Mouse (Mus musculus) olfactory bulb, adult 2 months (tissue): ENCODE data around the gene Trpm3.

ENCODE experiments used
- CTCF ChIP-seq: fragments of 200-500 bp; IDR thresholded peaks from 2 replicates; pipeline ENCODE4 v1.5.1; 2012; ENCODE audit warnings: low read depth, mild to moderate bottlenecking, low read length, moderate library complexity; ENCODE audit not compliant: insufficient read depth
- POLR2A ChIP-seq: fragments of 200-500 bp; IDR thresholded peaks from 2 replicates; pipeline ENCODE4 v1.6.1; 2012; ENCODE audit warnings: mild to moderate bottlenecking, low read depth, low read length, moderate library complexity; ENCODE audit not compliant: insufficient read depth

GRCm38 (mm10) chr19:22447418-22448339, 308.8 kb downstream of the Trpm3 start:
- TF ChIP-seq CTCF (no peak), POLR2A (no peak)
